Mouse (Mus musculus) olfactory bulb, adult 2 months (tissue): Measurements from ENCODE around the gene Gm45521. TPM values are rescaled to one million over a fixed set of nuclear protein-coding genes. Genes with fewer than 3 reads are reported as not detected.
"Not testable (repeated sequence)": the region's sequence is repeated elsewhere in the genome, so short reads cannot be mapped to it uniquely, and the experiment has no call there.

Source experiments
- H3K27ac ChIP-seq: fragments of 200-500 bp; 2 replicates; pipeline ENCODE4 v1.5.1; 2012; ENCODE audit warnings: low read depth, low read length; ENCODE audit not compliant: insufficient read depth
- H3K4me1 ChIP-seq: fragments of 200-500 bp; 2 replicates; pipeline ENCODE4 v1.6.1; 2012; ENCODE audit warnings: low read length; ENCODE audit not compliant: control insufficient read depth, insufficient read depth
- H3K4me3 ChIP-seq: fragments of 200-500 bp; 2 replicates; pipeline ENCODE4 v1.5.1; 2012; ENCODE audit warnings: mild to moderate bottlenecking, low read depth, low read length, moderate library complexity; ENCODE audit not compliant: insufficient read depth
- CTCF ChIP-seq: fragments of 200-500 bp; IDR thresholded peaks from 2 replicates; pipeline ENCODE4 v1.5.1; 2012; ENCODE audit warnings: low read depth, mild to moderate bottlenecking, low read length, moderate library complexity; ENCODE audit not compliant: insufficient read depth
- POLR2A ChIP-seq: fragments of 200-500 bp; IDR thresholded peaks from 2 replicates; pipeline ENCODE4 v1.6.1; 2012; ENCODE audit warnings: mild to moderate bottlenecking, low read depth, low read length, moderate library complexity; ENCODE audit not compliant: insufficient read depth
- WGBS: fragments of 180-500 bp; shearing (Covaris S2); methylation state at CpG from one replicate; pipeline ENCODE4 v1.1.7; 2018; 5-methylcytosine and 5-hydroxymethylcytosine counted together
- polyA plus RNA-seq: library from polyadenylated mRNA; stranded (reverse); fragments of >200 nt; gene quantifications from 2 replicates; pipeline ENCODE4 v1.2.4, GENCODE M21; 2012; ENCODE audit warnings: low replicate concordance; ENCODE audit not compliant: missing spikeins, insufficient read depth, insufficient read length

Gene Gm45521
- polyA plus RNA-seq, 1 experiment, result not detected

DNA sequence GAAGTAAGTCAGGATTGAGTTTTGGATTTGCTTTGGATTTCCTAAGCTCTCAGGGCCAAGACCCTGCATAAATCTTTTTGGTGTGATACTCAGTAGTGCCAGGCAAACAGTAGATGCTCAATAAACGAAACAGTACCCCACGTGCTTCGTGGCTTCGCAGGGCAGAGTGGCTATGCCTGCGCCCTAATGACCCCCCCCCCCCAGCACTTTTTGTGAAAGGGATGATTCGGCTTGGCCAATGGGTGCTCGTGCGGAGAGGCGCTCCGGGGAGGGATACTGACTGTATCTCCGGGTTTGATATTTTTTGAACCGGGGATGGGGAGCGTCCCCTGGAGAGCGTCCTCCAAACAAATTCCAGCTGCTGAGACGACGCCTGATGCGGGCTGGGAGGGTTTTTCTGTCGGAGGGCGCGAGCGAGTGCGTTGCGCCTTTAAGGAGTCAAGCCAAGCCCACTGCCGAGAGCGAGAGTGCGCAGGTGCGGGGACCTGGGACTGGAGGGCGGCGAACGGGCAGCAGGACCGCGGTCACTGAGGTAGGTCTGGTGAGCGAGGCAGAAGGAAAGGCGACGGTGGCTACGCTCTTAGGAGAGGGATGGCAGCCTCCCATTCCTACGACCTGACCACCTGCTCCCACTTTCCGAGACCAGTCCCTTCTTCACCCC is 45.5 kb downstream of the Gm45521 start, which contains the start of gene Abhd6:
TSS of gene Abhd6 (plus strand) at position 471 of the 661 bp plus-strand sequence.
- H3K27ac ChIP-seq, result peak within 1 kb of the TSS; percentile 32
- under 1% methylated on average over 38 of the region's 38 CpGs for WGBS
- peak within 1 kb of the TSS; percentile 84 for H3K4me3 ChIP-seq
- H3K4me1 ChIP-seq, result peaks cover 10% of the 10 kb centered on the region
- TF ChIP-seq CTCF (no peak; the same call in 1 of the 2 replicates), POLR2A (peak; percentile 73)

DNA sequence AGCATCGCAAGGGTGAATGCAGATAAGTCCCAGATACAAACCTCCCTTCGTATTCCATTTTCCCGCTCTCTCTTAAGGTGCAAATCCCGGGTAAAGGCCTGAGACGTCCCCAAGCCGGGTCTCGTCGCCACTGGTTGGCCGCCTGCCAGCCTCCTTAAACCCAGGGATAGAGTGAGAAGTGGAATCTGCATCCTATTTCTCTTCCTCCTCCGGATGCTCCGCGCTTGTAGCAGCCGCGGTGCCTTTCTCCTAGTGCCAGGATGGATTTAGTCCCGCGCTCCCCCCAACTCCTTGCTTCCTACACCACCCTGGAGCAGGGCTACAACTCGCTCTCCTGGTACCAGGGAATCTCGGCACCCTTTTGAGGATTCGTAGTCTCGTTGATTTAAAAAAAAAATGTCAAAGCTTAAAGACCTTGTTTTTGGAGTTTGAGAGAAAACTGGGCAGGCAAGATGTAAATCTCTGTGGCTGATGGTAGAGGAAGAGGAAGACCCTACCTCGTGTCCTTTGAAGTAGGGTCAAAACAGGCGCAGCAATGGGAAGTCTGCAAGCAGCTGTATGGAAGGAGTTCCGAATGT is 46.1 kb downstream of the Gm45521 start:
- WGBS, result under 1% methylated on average over 23 of the region's 23 CpGs
- no peak for TF ChIP-seq POLR2A
- no peak for TF ChIP-seq CTCF
- Histone ChIP-seq H3K4me1 (peaks cover 12% of the 10 kb centered on the region), H3K4me3 (peak overlapping the region; percentile 84), H3K27ac (peak overlapping the region; percentile 32)

DNA sequence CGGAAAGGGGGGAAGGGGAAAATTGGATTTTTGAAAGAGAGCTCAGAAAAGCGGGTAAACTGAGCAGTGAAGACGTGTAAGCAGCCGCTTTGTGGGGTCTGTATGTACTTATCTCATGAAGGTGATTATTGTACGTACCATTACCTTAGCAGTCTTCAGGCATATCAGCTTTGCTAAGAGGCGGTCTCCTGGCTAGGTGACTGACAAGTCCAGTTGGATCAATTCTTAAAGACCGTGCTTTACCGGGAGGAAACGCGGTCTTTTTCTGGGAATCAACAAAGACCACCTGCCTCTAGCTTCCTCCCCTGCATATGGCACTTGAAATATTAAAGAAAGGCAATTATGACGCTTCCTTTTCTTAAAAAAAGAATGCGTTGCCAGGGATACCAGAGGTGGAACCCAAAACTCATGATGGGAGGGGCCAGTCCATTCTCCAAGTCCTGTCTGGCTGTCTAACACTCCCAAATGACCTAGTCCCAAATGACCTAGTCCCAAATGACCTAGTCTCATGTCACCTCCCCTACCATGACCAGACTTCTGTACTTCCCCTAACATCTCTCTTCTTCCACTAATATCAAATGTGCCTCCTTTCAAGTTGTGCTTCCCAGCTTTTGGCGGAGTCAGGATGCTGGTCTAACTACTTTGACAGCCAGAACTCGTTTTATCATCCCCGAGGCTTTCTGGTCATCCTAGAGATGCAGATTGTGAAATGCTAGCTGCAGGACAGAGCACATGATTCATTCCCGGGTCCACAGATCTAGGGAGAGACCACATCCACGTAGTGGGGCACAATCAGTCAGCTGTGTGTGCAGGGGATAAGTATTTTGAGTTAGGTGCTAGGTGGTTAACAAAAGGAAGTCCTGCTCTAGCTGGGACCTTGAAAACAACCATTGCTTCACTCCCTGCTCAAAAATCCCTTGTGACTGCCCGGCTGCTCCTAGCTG is 46.9 kb downstream of the Gm45521 start:
- Histone ChIP-seq H3K4me3 (peak overlapping the region; percentile 84), H3K27ac (peak overlapping the region; percentile 32; the same call in 1 of the 2 replicates), H3K4me1 (peaks cover 12% of the 10 kb centered on the region)
- TF ChIP-seq CTCF (no peak), POLR2A (no peak)
- 15% methylated on average over 18 of the region's 18 CpGs for WGBS

DNA sequence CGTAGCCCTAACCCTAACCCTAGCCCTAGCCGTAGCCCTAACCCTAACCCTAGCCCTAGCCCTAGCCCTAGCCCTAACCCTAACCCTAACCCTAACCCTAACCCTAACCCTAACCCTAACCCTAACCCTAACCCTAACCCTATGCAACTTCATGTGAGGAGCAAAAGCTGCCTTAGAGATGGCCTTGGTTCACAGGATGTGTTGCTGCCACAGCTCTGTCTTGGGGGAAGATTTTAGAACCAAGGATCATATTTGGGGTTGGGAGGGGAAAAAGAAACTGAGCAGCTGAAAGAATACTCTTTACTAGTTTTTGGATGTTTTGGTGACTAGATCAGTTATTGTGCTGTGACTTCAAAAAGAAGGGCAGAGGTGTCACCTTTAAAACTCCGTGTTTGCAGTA is 49.0 kb downstream of the Gm45521 start:
- H3K4me1 ChIP-seq, H3K27ac ChIP-seq, H3K4me3 ChIP-seq: not testable (repeated sequence)
- WGBS, result 64% methylated on average over 3 of the region's 3 CpGs

DNA sequence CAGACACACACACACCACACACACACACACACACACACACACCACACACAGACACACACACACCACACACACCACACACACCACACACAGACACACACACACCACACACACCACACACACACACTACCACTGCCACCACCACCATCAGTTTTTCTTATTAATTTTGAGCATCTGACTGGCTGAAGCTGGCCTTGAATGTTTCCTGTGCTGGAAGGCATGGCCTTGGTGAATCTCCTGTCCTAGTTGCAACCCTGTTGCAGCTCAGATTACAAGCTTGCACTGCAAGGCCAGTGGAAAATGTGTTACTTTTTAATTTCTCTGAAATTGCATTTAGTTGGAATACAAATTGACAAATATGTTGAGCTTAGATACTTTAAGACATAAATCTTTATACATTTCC is 50.0 kb downstream of the Gm45521 start:
- TF ChIP-seq POLR2A (no peak), CTCF (no peak)
- H3K4me3 ChIP-seq, result no peak overlapping the region
- H3K27ac ChIP-seq, result no peak overlapping the region
- H3K4me1 ChIP-seq, result peaks cover 5% of the 10 kb centered on the region

DNA sequence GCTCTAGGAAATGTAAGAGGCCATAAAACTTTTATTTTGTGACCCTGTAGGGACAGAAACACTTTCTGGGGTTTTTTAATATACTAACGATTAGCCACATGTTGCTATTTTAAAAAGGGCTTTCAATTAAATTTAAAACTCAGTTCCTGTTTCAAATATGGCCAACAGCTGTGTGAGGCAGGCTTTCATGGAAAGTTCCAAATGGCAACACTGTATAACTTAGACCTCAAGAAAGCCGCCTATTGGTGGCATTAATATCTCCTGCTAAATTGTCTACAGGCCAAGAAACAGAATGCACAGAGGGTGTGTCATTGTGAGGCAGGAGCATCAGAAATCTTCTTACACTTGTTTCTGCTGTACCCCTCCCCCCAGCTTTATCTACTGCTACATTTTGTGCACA is 50.4 kb downstream of the Gm45521 start:
- no peak overlapping the region for H3K27ac ChIP-seq
- TF ChIP-seq POLR2A, result no peak
- TF ChIP-seq CTCF, result no peak
- 67% methylated on average over 2 of the region's 2 CpGs for WGBS
- peaks cover 3% of the 10 kb centered on the region for H3K4me1 ChIP-seq
- no peak overlapping the region for H3K4me3 ChIP-seq

DNA sequence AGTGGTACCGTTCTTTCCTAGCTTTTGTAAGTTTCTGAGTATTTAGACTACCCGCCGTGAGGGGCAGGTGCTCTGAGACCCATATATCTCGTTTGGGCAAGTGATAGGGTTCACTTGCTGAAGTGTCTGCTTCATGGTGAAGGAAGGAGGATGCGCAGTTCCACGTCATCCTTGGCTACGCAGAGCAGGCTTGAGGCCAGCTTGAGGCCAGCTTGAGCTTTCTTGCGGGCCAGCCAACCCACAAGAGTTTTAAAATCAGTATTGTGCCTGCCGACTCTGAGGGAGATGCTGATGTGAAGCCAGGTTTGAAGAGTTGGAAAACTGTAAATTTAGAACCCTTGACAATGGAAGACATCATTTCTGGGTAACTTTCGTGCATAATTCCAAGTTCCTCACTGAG is 50.8 kb downstream of the Gm45521 start:
- Histone ChIP-seq H3K27ac (no peak overlapping the region), H3K4me3 (no peak overlapping the region), H3K4me1 (peaks cover 4% of the 10 kb centered on the region)
- no peak for TF ChIP-seq POLR2A
- no peak for TF ChIP-seq CTCF
- 78% methylated on average over 10 of the region's 10 CpGs for WGBS

Other genes starting within 250 kb of the Gm45521 start
- gene Gm26661, start 165.7 kb upstream of the Gm45521 start, polyA plus RNA-seq, result not detected in 2 replicates
- not detected in 2 replicates for gene Flnb, start 139.3 kb upstream of the Gm45521 start, polyA plus RNA-seq
- gene Dnase1l3, start 37.3 kb downstream of the Gm45521 start, polyA plus RNA-seq, result not detected in 2 replicates
- gene Abhd6, start 45.6 kb downstream of the Gm45521 start, polyA plus RNA-seq, result not detected in 2 replicates
- gene Rpp14, start 123.1 kb downstream of the Gm45521 start, polyA plus RNA-seq, result not detected in 2 replicates
- gene Pxk, start 140.9 kb downstream of the Gm45521 start, polyA plus RNA-seq, result not detected in 2 replicates
- not detected in 2 replicates for gene Pdhb, start 215.7 kb downstream of the Gm45521 start, polyA plus RNA-seq